Mouse (Mus musculus): ENCODE data around the gene Hsd17b11. TPM values are rescaled to one million over a fixed set of nuclear protein-coding genes. Genes with fewer than 3 reads are reported as not detected.
A peak's percentile ranks its signal among the peaks of the same experiment; 100 is the strongest.

Hsd17b11 gene
- total RNA-seq (2014; rRNA removed) (16.3 and 16.4 TPM in 2 replicates), polyA plus RNA-seq (2015; fragmentation: Nextera tagmentation; extraction: Ambion mirVana) (3.6 and 4.7 TPM in 2 replicates)

GRCm38 (mm10) chr5:104021597-104022378 lies at the start of gene Hsd17b11:
Gene Hsd17b11, minus strand, starts transcription at chr5:104021919.
- Histone ChIP-seq H3K4me2 (ENCODE audit: low read depth, low read length, poor library complexity, severe bottlenecking) (peak within 1 kb of the TSS; percentile 90), H3K4me3 (ENCODE audit: low read depth, low read length) (peak within 1 kb of the TSS; percentile 53), H3K4me1 (ENCODE audit: insufficient read depth, low read length) (0 out of 2 replicates have a peak, but pooled peaks cover 4% of the 10 kb centered on the region), H3K9me3 (ENCODE audit: low read length) (no peaks in the 10 kb centered on the region), H3K27me3 (ENCODE audit: insufficient read depth, low read length) (no peaks in the 10 kb centered on the region), H3K36me3 (ENCODE audit: insufficient read depth, low read length) (no peaks in the 10 kb centered on the region), H3K27ac (ENCODE audit: low read depth, low read length) (peak within 1 kb of the TSS; percentile 55), H3K9ac (replicated peaks; ENCODE audit: low read length, poor library complexity, severe bottlenecking) (peak within 1 kb of the TSS; percentile 64)
- peak; percentile 80 for DNase-seq (ENCODE audit: low spot score)
- ATAC-seq (ENCODE audit: low FRiP score): peak; percentile 62; the same call in 1 of the 2 replicates
- TF ChIP-seq CTCF (IDR thresholded peaks at IDR 0.05): no peak
- WGBS: 1% methylated on average over 31 of the region's 31 CpGs

DNA sequence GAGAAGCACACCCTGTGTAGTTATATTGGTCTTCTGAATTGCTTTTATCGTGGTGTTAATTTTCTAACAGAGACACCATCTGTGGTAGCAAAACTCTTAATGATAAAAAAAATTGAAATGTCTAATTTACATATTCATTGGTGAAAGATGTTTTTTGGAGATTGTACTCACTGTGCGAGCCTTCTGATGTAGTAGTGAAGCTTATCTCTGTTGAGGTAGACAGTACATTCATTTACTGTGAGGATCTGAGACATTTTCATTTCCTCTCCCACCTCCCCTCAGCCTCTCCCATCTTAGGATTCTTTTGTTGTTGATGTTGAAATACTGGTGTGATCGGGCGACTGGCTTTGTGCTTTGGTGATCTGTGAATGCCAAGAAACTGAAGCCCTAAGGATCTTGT lies 49.3 kb upstream of the Hsd17b11 start:
- Histone ChIP-seq H3K9ac (replicated peaks; ENCODE audit: low read length, poor library complexity, severe bottlenecking) (no peak overlapping the region), H3K27ac (ENCODE audit: low read depth, low read length) (no peak overlapping the region), H3K9me3 (ENCODE audit: low read length) (no peaks in the 10 kb centered on the region), H3K4me1 (ENCODE audit: insufficient read depth, low read length) (no peaks in the 10 kb centered on the region; the same call in 1 of the 2 replicates), H3K4me3 (ENCODE audit: low read depth, low read length) (no peak overlapping the region), H3K4me2 (ENCODE audit: low read depth, low read length, poor library complexity, severe bottlenecking) (no peak overlapping the region), H3K36me3 (ENCODE audit: insufficient read depth, low read length) (no peaks in the 10 kb centered on the region), H3K27me3 (ENCODE audit: insufficient read depth, low read length) (no peaks in the 10 kb centered on the region)
- WGBS: 53% methylated on average over 4 of the region's 4 CpGs
- no peak for TF ChIP-seq CTCF (IDR thresholded peaks at IDR 0.05)
- no peak for ATAC-seq (ENCODE audit: low FRiP score)
- no peak for DNase-seq (ENCODE audit: low spot score)

DNA sequence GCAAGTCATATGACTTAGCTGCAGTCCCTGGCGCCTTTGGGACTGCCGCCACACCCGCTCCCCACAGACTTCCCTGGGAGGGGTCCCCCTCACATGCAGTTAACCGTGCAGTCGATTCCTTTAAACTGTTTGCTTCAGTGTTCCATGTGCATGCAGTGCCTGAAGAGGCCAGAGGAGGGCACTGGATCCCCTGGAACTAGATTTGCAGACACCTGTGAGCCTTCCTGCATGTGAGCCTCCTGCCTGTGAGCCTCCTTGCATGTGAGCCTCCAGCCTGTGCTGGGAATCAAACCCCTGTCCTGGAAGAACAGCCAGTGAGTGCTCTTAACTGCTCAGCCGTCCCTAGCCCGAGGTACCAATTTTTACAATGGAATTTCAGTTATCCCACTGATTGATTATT lies 47.0 kb upstream of the Hsd17b11 start:
- Histone ChIP-seq H3K4me1 (ENCODE audit: insufficient read depth, low read length) (no peaks in the 10 kb centered on the region; the same call in 1 of the 2 replicates), H3K4me3 (ENCODE audit: low read depth, low read length) (no peak overlapping the region), H3K9ac (replicated peaks; ENCODE audit: low read length, poor library complexity, severe bottlenecking) (no peak overlapping the region), H3K4me2 (ENCODE audit: low read depth, low read length, poor library complexity, severe bottlenecking) (no peak overlapping the region), H3K9me3 (ENCODE audit: low read length) (no peaks in the 10 kb centered on the region), H3K36me3 (ENCODE audit: insufficient read depth, low read length) (0 out of 2 replicates have a peak, but pooled peaks cover 3% of the 10 kb centered on the region), H3K27me3 (ENCODE audit: insufficient read depth, low read length) (no peaks in the 10 kb centered on the region), H3K27ac (ENCODE audit: low read depth, low read length) (no peak overlapping the region)
- no peak for ATAC-seq (ENCODE audit: low FRiP score)
- peak; percentile 76 for TF ChIP-seq CTCF (IDR thresholded peaks at IDR 0.05)
- WGBS: 91% methylated on average over 7 of the region's 7 CpGs
- DNase-seq (ENCODE audit: low spot score): peak; percentile 37

DNA sequence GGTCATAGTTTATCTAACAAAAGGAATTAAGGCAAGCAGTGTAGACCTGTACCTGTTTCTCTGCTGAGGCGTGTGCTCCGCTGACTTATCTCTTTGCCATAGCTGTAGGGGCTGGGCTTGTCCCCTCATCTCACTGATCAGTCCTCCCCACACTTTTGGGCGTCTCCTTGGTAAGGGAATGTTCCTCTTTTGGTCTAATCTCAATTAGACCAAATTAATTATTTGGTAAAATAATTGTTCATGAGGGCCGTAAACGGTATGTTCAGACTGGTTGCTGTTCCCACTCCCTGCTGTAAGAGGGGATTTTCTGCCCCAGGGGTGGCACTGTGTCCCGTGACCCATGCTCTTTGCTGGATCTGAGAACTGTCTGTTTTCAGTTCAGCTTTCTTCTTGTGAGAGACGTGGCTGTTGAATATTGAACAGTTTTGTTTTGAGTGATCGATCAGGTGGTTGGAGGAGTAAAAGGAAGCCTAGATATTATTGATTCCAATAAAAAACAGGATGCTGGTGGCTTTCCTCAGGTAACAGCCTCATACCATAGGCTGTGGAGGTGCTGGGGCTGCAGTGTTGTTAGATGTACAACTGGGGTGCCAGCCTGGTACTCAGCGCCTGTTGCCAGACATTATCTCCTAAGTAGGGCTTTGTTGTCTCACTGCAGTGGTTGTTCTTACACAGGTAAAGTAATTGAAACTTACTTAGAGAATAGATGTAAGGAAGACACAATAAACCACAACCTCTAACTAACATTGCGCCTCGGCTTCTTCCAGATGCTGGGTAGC lies 41.2 kb upstream of the Hsd17b11 start:
- Histone ChIP-seq H3K36me3 (ENCODE audit: insufficient read depth, low read length) (peaks cover 17% of the 10 kb centered on the region), H3K4me3 (ENCODE audit: low read depth, low read length) (no peak overlapping the region), H3K4me2 (ENCODE audit: low read depth, low read length, poor library complexity, severe bottlenecking) (no peak overlapping the region), H3K9ac (replicated peaks; ENCODE audit: low read length, poor library complexity, severe bottlenecking) (no peak overlapping the region), H3K27me3 (ENCODE audit: insufficient read depth, low read length) (no peaks in the 10 kb centered on the region), H3K4me1 (ENCODE audit: insufficient read depth, low read length) (no peaks in the 10 kb centered on the region), H3K27ac (ENCODE audit: low read depth, low read length) (no peak overlapping the region), H3K9me3 (ENCODE audit: low read length) (no peaks in the 10 kb centered on the region)
- ATAC-seq (ENCODE audit: low FRiP score) (no peak), DNase-seq (ENCODE audit: low spot score) (no peak)
- WGBS: 86% methylated on average over 11 of the region's 11 CpGs
- TF ChIP-seq CTCF (IDR thresholded peaks at IDR 0.05): no peak

DNA sequence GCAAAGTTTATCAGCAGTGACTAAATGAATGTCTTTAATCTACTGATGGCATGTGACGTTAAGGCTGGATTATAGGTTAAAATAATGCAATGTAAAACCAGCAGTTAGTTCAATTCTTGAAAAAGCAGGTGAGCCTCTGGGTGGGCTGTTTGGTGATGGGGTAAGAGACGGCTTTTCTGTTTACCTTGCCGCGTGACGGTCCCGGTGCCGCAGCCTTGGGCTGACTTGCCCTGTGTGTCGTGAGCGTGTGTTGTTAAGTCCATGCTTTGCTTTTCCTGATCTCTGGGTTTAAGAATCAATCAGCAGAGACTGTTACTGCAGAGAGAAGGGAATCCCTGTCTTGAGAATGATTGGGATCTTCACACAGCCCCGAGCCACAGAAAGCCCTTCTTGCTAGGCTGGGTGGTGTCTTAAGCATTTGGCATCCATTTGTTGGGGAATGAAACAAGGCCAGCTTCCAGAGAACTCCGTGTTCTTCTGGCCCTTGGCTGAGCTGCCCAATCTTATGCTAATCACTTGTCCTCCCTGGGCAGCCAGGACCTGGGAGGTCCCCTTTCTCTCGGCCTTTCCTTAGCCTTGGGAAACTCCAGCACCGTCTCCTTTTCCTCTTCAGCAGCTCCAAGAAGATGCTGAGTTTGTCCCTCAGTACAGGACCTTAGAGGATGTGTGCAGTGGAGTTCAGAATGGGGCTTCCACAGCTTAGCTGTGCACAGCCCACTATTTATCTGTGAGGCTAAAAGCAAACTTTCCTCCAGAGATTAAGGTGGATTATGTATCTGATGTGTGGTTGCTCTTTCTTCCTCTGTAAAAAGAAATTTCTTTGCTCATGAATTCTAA lies 40.4 kb upstream of the Hsd17b11 start:
- no peak for TF ChIP-seq CTCF (IDR thresholded peaks at IDR 0.05)
- Histone ChIP-seq H3K4me2 (ENCODE audit: low read depth, low read length, poor library complexity, severe bottlenecking) (no peak overlapping the region), H3K9me3 (ENCODE audit: low read length) (no peaks in the 10 kb centered on the region), H3K27me3 (ENCODE audit: insufficient read depth, low read length) (no peaks in the 10 kb centered on the region), H3K27ac (ENCODE audit: low read depth, low read length) (no peak overlapping the region), H3K9ac (replicated peaks; ENCODE audit: low read length, poor library complexity, severe bottlenecking) (no peak overlapping the region), H3K36me3 (ENCODE audit: insufficient read depth, low read length) (peaks cover 17% of the 10 kb centered on the region), H3K4me1 (ENCODE audit: insufficient read depth, low read length) (no peaks in the 10 kb centered on the region), H3K4me3 (ENCODE audit: low read depth, low read length) (no peak overlapping the region)
- ATAC-seq (ENCODE audit: low FRiP score): peak; percentile 49; the same call in 1 of the 2 replicates
- peak; percentile 60 for DNase-seq (ENCODE audit: low spot score)
- 73% methylated on average over 13 of the region's 13 CpGs for WGBS
